Mouse (Mus musculus) G1E (cell line): ENCODE results near the gene Akap13.

Experiments
- CTCF ChIP-seq: IDR thresholded peaks from 2 replicates; pipeline ENCODE4 v1.5.1; 2012; ENCODE audit warnings: low read depth, low read length, inconsistent platforms, mixed read lengths
- GATA1 ChIP-seq: IDR thresholded peaks from 2 replicates; pipeline ENCODE4 v1.6.1; 2012; ENCODE audit warnings: borderline replicate concordance, low read length, inconsistent platforms, mixed read lengths
- GATA2 ChIP-seq: IDR thresholded peaks from 2 replicates; pipeline ENCODE4 v1.6.1; 2012; ENCODE audit warnings: low read depth, low read length, inconsistent platforms, borderline replicate concordance
- POLR2AphosphoS5 ChIP-seq: IDR thresholded peaks from 2 replicates; pipeline ENCODE4 v1.6.1; 2012; ENCODE audit warnings: low read depth, low read length, inconsistent platforms; ENCODE audit not compliant: insufficient replicate concordance
- TAL1 ChIP-seq: conservative IDR thresholded peaks from 2 replicates; pipeline ENCODE4 v1.6.1; 2012; ENCODE audit warnings: low read depth, low read length, inconsistent platforms, mixed read lengths

GRCm38 (mm10) chr7:75533079-75533478 is 77.7 kb downstream of the Akap13 start:
- TF ChIP-seq CTCF (no peak), GATA1 (no peak), TAL1 (no peak), POLR2AphosphoS5 (no peak), GATA2 (no peak)
